Mouse (Mus musculus): ENCODE measurements around the gene Lman1l. TPM values are rescaled to one million over a fixed set of nuclear protein-coding genes. Genes with fewer than 3 reads are reported as not detected.

Gene Lman1l
- total RNA-seq, 1 experiment: 0.22 TPM

- Histone ChIP-seq H3K36me3 (ENCODE audit: control insufficient read depth, insufficient read depth, low read length, poor library complexity, severe bottlenecking) (no peaks in the 10 kb centered on the region), H3K4me3 (ENCODE audit: insufficient read depth in 1 of 2, low read depth in 1 of 2, low read length in 2 of 2, poor library complexity in 1 of 2, severe bottlenecking in 1 of 2) (no peak overlapping the region), H3K9me3 (ENCODE audit: control insufficient read depth, insufficient read depth, low read depth, low read length) (no peaks in the 10 kb centered on the region), H3K9ac (ENCODE audit: insufficient read depth, low read depth, low read length, poor library complexity, severe bottlenecking) (no peak overlapping the region), H3K27ac (ENCODE audit: insufficient read depth, low read depth, low read length, poor library complexity, severe bottlenecking) (no peak overlapping the region), H3K4me1 (ENCODE audit: control insufficient read depth in 2 of 2, insufficient read depth in 2 of 2, low read length in 2 of 2, poor library complexity in 1 of 2) (peaks cover 7 to 9% of the 10 kb centered on the region in 2 experiments; a peak in 3 of 4 replicates)
- TF ChIP-seq CHD2 (IDR thresholded peaks at IDR 0.05; ENCODE audit: low read depth, low read length): no peak
- TF ChIP-seq ZC3H11A (IDR thresholded peaks at IDR 0.05; ENCODE audit: borderline replicate concordance, low read depth, low read length): no peak
- no peak for TF ChIP-seq ZNF384 (IDR thresholded peaks at IDR 0.05; ENCODE audit: low read depth, low read length)
- DNase-seq (ENCODE audit: low read depth, low spot score): no peak
- in situ Hi-C loops (cut with MboI; ENCODE audit: low sequenced_read_pairs in 2 of 2, unreplicated experiment in 2 of 2): no loop called here
Measured at GRCm38 (mm10) chr9:57604875-57605274, 15.7 kb downstream of the Lman1l start.

- in situ Hi-C loops (cut with MboI; ENCODE audit: low sequenced_read_pairs in 2 of 2, unreplicated experiment in 2 of 2): no loop called here
- H3K27ac ChIP-seq (ENCODE audit: insufficient read depth, low read depth, low read length, poor library complexity, severe bottlenecking): no peak overlapping the region
- H3K36me3 ChIP-seq (ENCODE audit: control insufficient read depth, insufficient read depth, low read length, poor library complexity, severe bottlenecking): no peaks in the 10 kb centered on the region
- no peak overlapping the region for H3K9ac ChIP-seq (ENCODE audit: insufficient read depth, low read depth, low read length, poor library complexity, severe bottlenecking)
- H3K4me1 ChIP-seq (ENCODE audit: control insufficient read depth in 2 of 2, insufficient read depth in 2 of 2, low read length in 2 of 2, poor library complexity in 1 of 2): peaks cover 7 to 18% of the 10 kb centered on the region in 2 experiments; a peak in 3 of 4 replicates
- DNase-seq (ENCODE audit: low read depth, low spot score): no peak
- no peak overlapping the region for H3K4me3 ChIP-seq (ENCODE audit: insufficient read depth in 1 of 2, low read depth in 1 of 2, low read length in 2 of 2, poor library complexity in 1 of 2, severe bottlenecking in 1 of 2)
- H3K9me3 ChIP-seq (ENCODE audit: control insufficient read depth, insufficient read depth, low read depth, low read length): no peaks in the 10 kb centered on the region
- TF ChIP-seq MAFK (IDR thresholded peaks at IDR 0.05; ENCODE audit: insufficient read depth, low read depth, low read length): no peak
- no peak for TF ChIP-seq ZC3H11A (IDR thresholded peaks at IDR 0.05; ENCODE audit: borderline replicate concordance, low read depth, low read length)
- no peak for TF ChIP-seq ZNF384 (IDR thresholded peaks at IDR 0.05; ENCODE audit: low read depth, low read length)
- TF ChIP-seq HCFC1 (IDR thresholded peaks at IDR 0.05; ENCODE audit: borderline replicate concordance, insufficient read depth, low read length): no peak
- no peak for TF ChIP-seq CHD2 (IDR thresholded peaks at IDR 0.05; ENCODE audit: low read depth, low read length)
Measured at GRCm38 (mm10) chr9:57602098-57602497, 18.5 kb downstream of the Lman1l start.

GRCm38 (mm10) chr9:57601353-57601706 is 19.2 kb downstream of the Lman1l start:
- TF ChIP-seq ZNF384 (IDR thresholded peaks at IDR 0.05; ENCODE audit: low read depth, low read length) (no peak), ZC3H11A (IDR thresholded peaks at IDR 0.05; ENCODE audit: borderline replicate concordance, low read depth, low read length) (no peak), CHD2 (IDR thresholded peaks at IDR 0.05; ENCODE audit: low read depth, low read length) (no peak)
- no peak overlapping the region for H3K27ac ChIP-seq (ENCODE audit: insufficient read depth, low read depth, low read length, poor library complexity, severe bottlenecking)
- H3K9me3 ChIP-seq (ENCODE audit: control insufficient read depth, insufficient read depth, low read depth, low read length): no peaks in the 10 kb centered on the region
- H3K4me1 ChIP-seq (ENCODE audit: control insufficient read depth in 2 of 2, insufficient read depth in 2 of 2, low read length in 2 of 2, poor library complexity in 1 of 2): peaks cover 7 to 16% of the 10 kb centered on the region in 2 experiments; a peak in 3 of 4 replicates
- no peak overlapping the region for H3K4me3 ChIP-seq (ENCODE audit: insufficient read depth in 1 of 2, low read depth in 1 of 2, low read length in 2 of 2, poor library complexity in 1 of 2, severe bottlenecking in 1 of 2)
- no peaks in the 10 kb centered on the region for H3K36me3 ChIP-seq (ENCODE audit: control insufficient read depth, insufficient read depth, low read length, poor library complexity, severe bottlenecking)
- no peak for DNase-seq (ENCODE audit: low read depth, low spot score)
- in situ Hi-C loops (cut with MboI; ENCODE audit: low sequenced_read_pairs in 2 of 2, unreplicated experiment in 2 of 2): no loop called here
- no peak overlapping the region for H3K9ac ChIP-seq (ENCODE audit: insufficient read depth, low read depth, low read length, poor library complexity, severe bottlenecking)

- DNase-seq (ENCODE audit: low read depth, low spot score): no peak
- H3K36me3 ChIP-seq (ENCODE audit: control insufficient read depth, insufficient read depth, low read length, poor library complexity, severe bottlenecking): no peaks in the 10 kb centered on the region
- H3K9me3 ChIP-seq (ENCODE audit: control insufficient read depth, insufficient read depth, low read depth, low read length): no peaks in the 10 kb centered on the region
- no peak for TF ChIP-seq CHD2 (IDR thresholded peaks at IDR 0.05; ENCODE audit: low read depth, low read length)
- TF ChIP-seq ZC3H11A (IDR thresholded peaks at IDR 0.05; ENCODE audit: borderline replicate concordance, low read depth, low read length): no peak
- no peak for TF ChIP-seq ZNF384 (IDR thresholded peaks at IDR 0.05; ENCODE audit: low read depth, low read length)
- TF ChIP-seq MAFK (IDR thresholded peaks at IDR 0.05; ENCODE audit: insufficient read depth, low read depth, low read length): no peak
- TF ChIP-seq HCFC1 (IDR thresholded peaks at IDR 0.05; ENCODE audit: borderline replicate concordance, insufficient read depth, low read length): no peak
- in situ Hi-C loops (cut with MboI; ENCODE audit: low sequenced_read_pairs in 2 of 2, unreplicated experiment in 2 of 2): no loop called here
- no peak overlapping the region for H3K9ac ChIP-seq (ENCODE audit: insufficient read depth, low read depth, low read length, poor library complexity, severe bottlenecking)
- H3K4me1 ChIP-seq (ENCODE audit: control insufficient read depth in 2 of 2, insufficient read depth in 2 of 2, low read length in 2 of 2, poor library complexity in 1 of 2): peaks cover 7 to 16% of the 10 kb centered on the region in 2 experiments; a peak in 3 of 4 replicates
- H3K27ac ChIP-seq (ENCODE audit: insufficient read depth, low read depth, low read length, poor library complexity, severe bottlenecking): no peak overlapping the region
- H3K4me3 ChIP-seq (ENCODE audit: insufficient read depth in 1 of 2, low read depth in 1 of 2, low read length in 2 of 2, poor library complexity in 1 of 2, severe bottlenecking in 1 of 2): no peak overlapping the region
Measured at GRCm38 (mm10) chr9:57600620-57601352, 19.8 kb downstream of the Lman1l start.

Data from ES-E14 (cell line).